Comparison of ENCODE assay signal across 12 mouse cellular contexts in the genomic region with DNA sequence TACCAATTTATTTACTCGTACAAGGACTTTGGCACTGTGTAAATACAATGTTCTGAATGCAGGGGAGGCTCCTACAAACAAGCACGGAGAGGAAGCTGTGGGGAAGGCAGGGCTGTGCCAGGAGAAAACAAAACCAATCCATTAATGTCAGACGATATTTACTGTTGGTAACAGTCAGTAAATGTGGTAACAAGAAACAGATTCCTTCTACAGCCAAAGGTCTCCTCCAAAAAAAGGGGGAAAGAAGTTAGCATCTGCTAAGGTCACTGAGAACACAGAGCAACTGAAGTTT.
DNase-seq lines count a peak whose midpoint lies in the region; ATAC-seq and TF ChIP-seq lines count a peak whose summit lies in the region.
"Had no signal": no experiment of that assay in that cellular context is flagged by ENCODE, and none has a peak within 500 bp of the region (broad histone marks: within the 10 kb centered on the region; RNA-seq: fewer than 3 reads in every experiment).

No protein-coding gene starts in this region.

- no peaks in the 10 kb centered on the region for H3K36me3 ChIP-seq in heart, embryonic 16.5 days (ENCODE audit: control insufficient read depth, insufficient read depth)
- no peaks in the 10 kb centered on the region for H3K36me3 ChIP-seq in heart, embryonic 11.5 days (ENCODE audit: control insufficient read depth, insufficient read depth, low read length)
- no peaks in the 10 kb centered on the region for H3K36me3 ChIP-seq in midbrain, embryonic 16.5 days (ENCODE audit: control insufficient read depth, insufficient read depth, low read length)
- no peaks in the 10 kb centered on the region for H3K36me3 ChIP-seq in midbrain, embryonic 10.5 days
- H3K36me3 ChIP-seq in hindbrain, postnatal 0 days (ENCODE audit: insufficient read depth, low read length), result no peaks in the 10 kb centered on the region
- H3K36me3 ChIP-seq in neural tube, embryonic 15.5 days, result no peaks in the 10 kb centered on the region

- H3K27ac ChIP-seq in heart, embryonic 16.5 days (ENCODE audit: low read length), result peak overlapping the region; percentile 48; the same call in 1 of the 2 replicates
- H3K27ac ChIP-seq in heart, embryonic 11.5 days (ENCODE audit: low read depth, low read length), result no peak overlapping the region
- peak overlapping the region; percentile 38; the same call in 1 of the 2 replicates for H3K27ac ChIP-seq in midbrain, embryonic 16.5 days (ENCODE audit: low read length)
- H3K27ac ChIP-seq in midbrain, embryonic 10.5 days (replicated peaks), result no peak overlapping the region
- peak overlapping the region; percentile 64; the same call in 1 of the 2 replicates for H3K27ac ChIP-seq in hindbrain, postnatal 0 days
- H3K27ac ChIP-seq in neural tube, embryonic 15.5 days (replicated peaks), result peak overlapping the region; percentile 76

- H3K9ac ChIP-seq in heart, embryonic 16.5 days (ENCODE audit: low read length), result 0 out of 2 replicates have a peak overlapping the region, but pooled peaks have one; percentile 16
- H3K9ac ChIP-seq in heart, embryonic 11.5 days (ENCODE audit: low read depth, low read length), result no peak overlapping the region
- H3K9ac ChIP-seq in midbrain, embryonic 16.5 days (ENCODE audit: low read depth, low read length), result no peak overlapping the region
- no peak overlapping the region for H3K9ac ChIP-seq in hindbrain, postnatal 0 days (replicated peaks; ENCODE audit: low read length)
- H3K9ac ChIP-seq in neural tube, embryonic 15.5 days (replicated peaks), result no peak overlapping the region

- no peak for DNase-seq in midbrain, embryonic 10.5 days (ENCODE audit: low spot score)
- peak; percentile 25 for DNase-seq in hindbrain, postnatal 0 days (ENCODE audit: low spot score)
- DNase-seq in adrenal gland, postnatal 25 days, result no peak
- DNase-seq in cerebellum, postnatal 36 days, result no peak
- DNase-seq: embryo, embryonic 11 days; right cerebral cortex, adult 18-20 months; thymus, adult 2 months had no signal

- H3K9me3 ChIP-seq in heart, embryonic 16.5 days (replicated peaks; ENCODE audit: control insufficient read depth, low read length), result no peaks in the 10 kb centered on the region
- no peaks in the 10 kb centered on the region for H3K9me3 ChIP-seq in heart, embryonic 11.5 days (replicated peaks; ENCODE audit: control insufficient read depth, low read length)
- H3K9me3 ChIP-seq in midbrain, embryonic 16.5 days (replicated peaks; ENCODE audit: control insufficient read depth, low read length, poor library complexity, severe bottlenecking), result no peaks in the 10 kb centered on the region
- H3K9me3 ChIP-seq in midbrain, embryonic 10.5 days (replicated peaks), result no peaks in the 10 kb centered on the region
- H3K9me3 ChIP-seq in hindbrain, postnatal 0 days (ENCODE audit: low read length), result no peaks in the 10 kb centered on the region
- H3K9me3 ChIP-seq in neural tube, embryonic 15.5 days (replicated peaks), result no peaks in the 10 kb centered on the region

- peaks cover 17% of the 10 kb centered on the region for H3K4me1 ChIP-seq in heart, embryonic 16.5 days (ENCODE audit: control insufficient read depth, insufficient read depth, low read length)
- H3K4me1 ChIP-seq in heart, embryonic 11.5 days (ENCODE audit: control insufficient read depth, insufficient read depth, low read length), result peaks cover 14% of the 10 kb centered on the region
- H3K4me1 ChIP-seq in midbrain, embryonic 16.5 days (ENCODE audit: control insufficient read depth, insufficient read depth, low read length), result peaks cover 8% of the 10 kb centered on the region
- H3K4me1 ChIP-seq in midbrain, embryonic 10.5 days, result no peaks in the 10 kb centered on the region
- H3K4me1 ChIP-seq in hindbrain, postnatal 0 days (ENCODE audit: insufficient read depth, low read length), result peaks cover 13% of the 10 kb centered on the region
- H3K4me1 ChIP-seq in neural tube, embryonic 15.5 days, result peaks cover 23% of the 10 kb centered on the region

- no peak for TF ChIP-seq CTCF in hindbrain, postnatal 0 days (IDR thresholded peaks at IDR 0.05; ENCODE audit: low read depth)

- 60% methylated on average over 3 of the region's 3 CpGs for WGBS in heart, embryonic 16.5 days
- 65% methylated on average over 3 of the region's 3 CpGs for WGBS in heart, embryonic 11.5 days (ENCODE audit: insufficient replicate concordance)
- WGBS in midbrain, embryonic 16.5 days, result 64% methylated on average over 3 of the region's 3 CpGs
- 76% methylated on average over 3 of the region's 3 CpGs for WGBS in midbrain, embryonic 10.5 days
- 35% methylated on average over 3 of the region's 3 CpGs for WGBS in hindbrain, postnatal 0 days
- WGBS in neural tube, embryonic 15.5 days, result 49% methylated on average over 3 of the region's 3 CpGs

- no peak overlapping the region for H3K4me2 ChIP-seq in heart, embryonic 16.5 days (ENCODE audit: low read depth, low read length)
- H3K4me2 ChIP-seq in heart, embryonic 11.5 days, result no peak overlapping the region
- H3K4me2 ChIP-seq in midbrain, embryonic 16.5 days (ENCODE audit: low read length), result no peak overlapping the region
- no peak overlapping the region for H3K4me2 ChIP-seq in hindbrain, postnatal 0 days (ENCODE audit: low read depth, low read length)
- H3K4me2 ChIP-seq in neural tube, embryonic 15.5 days, result no peak overlapping the region

- no peak overlapping the region for H3K4me3 ChIP-seq in heart, embryonic 16.5 days (ENCODE audit: low read length)
- no peak overlapping the region for H3K4me3 ChIP-seq in heart, embryonic 11.5 days (ENCODE audit: low read depth, low read length)
- no peak overlapping the region for H3K4me3 ChIP-seq in midbrain, embryonic 16.5 days (ENCODE audit: low read depth, low read length)
- no peak overlapping the region for H3K4me3 ChIP-seq in midbrain, embryonic 10.5 days
- no peak overlapping the region for H3K4me3 ChIP-seq in hindbrain, postnatal 0 days (ENCODE audit: low read length)
- no peak overlapping the region for H3K4me3 ChIP-seq in neural tube, embryonic 15.5 days (replicated peaks)

- no peak for ATAC-seq in heart, embryonic 16.5 days (replicated peaks; ENCODE audit: extremely low read depth, insufficient read depth, low FRiP score)
- no peak for ATAC-seq in heart, embryonic 11.5 days (replicated peaks; ENCODE audit: insufficient number of reproducible peaks, low FRiP score, low TSS enrichment)
- no peak for ATAC-seq in midbrain, embryonic 16.5 days
- ATAC-seq in hindbrain, postnatal 0 days, result no peak; the same call in 1 of the 2 replicates
- peak; percentile 69 for ATAC-seq in neural tube, embryonic 15.5 days (ENCODE audit: low FRiP score)
- ATAC-seq: inflammation-experienced regulatory T-cells, adult 6 months had no signal

- H3K27me3 ChIP-seq in heart, embryonic 16.5 days (ENCODE audit: control insufficient read depth, insufficient read depth, low read length), result no peaks in the 10 kb centered on the region
- H3K27me3 ChIP-seq in heart, embryonic 11.5 days (ENCODE audit: control insufficient read depth, insufficient read depth, low read length), result no peaks in the 10 kb centered on the region
- no peaks in the 10 kb centered on the region for H3K27me3 ChIP-seq in midbrain, embryonic 16.5 days (ENCODE audit: control insufficient read depth, insufficient read depth, low read depth, low read length)
- no peaks in the 10 kb centered on the region for H3K27me3 ChIP-seq in midbrain, embryonic 10.5 days (ENCODE audit: low read depth, poor library complexity, severe bottlenecking)
- no peaks in the 10 kb centered on the region for H3K27me3 ChIP-seq in hindbrain, postnatal 0 days (ENCODE audit: insufficient read depth, low read length)
- H3K27me3 ChIP-seq in neural tube, embryonic 15.5 days (replicated peaks), result no peaks in the 10 kb centered on the region

Comparison
In these comparisons a context has a peak if more than half of its experiments do, and no peak if none do; other contexts are left out.
1. H3K27ac ChIP-seq: peak in heart, embryonic 16.5 days (single experiment), midbrain, embryonic 16.5 days (single experiment), hindbrain, postnatal 0 days (single experiment) and neural tube, embryonic 15.5 days (single experiment); none in heart, embryonic 11.5 days (single experiment) and midbrain, embryonic 10.5 days (single experiment).